Mouse (Mus musculus) hindbrain, embryonic 16.5 days (tissue): ENCODE data around the gene Taar7e. TPM values are rescaled to one million over a fixed set of nuclear protein-coding genes. Genes with fewer than 3 reads are reported as not detected.
"Not testable (repeated sequence)": the region's sequence is repeated elsewhere in the genome, so short reads cannot be mapped to it uniquely, and the experiment has no call there.

Source experiments
- ATAC-seq: fragments of 200-750 bp; cut with Nextera tagmentation; 2 replicates; pipeline ENCODE4 v1.8.0; 2017; ENCODE audit warnings: moderate TSS enrichment, moderate library complexity
- H3K27ac ChIP-seq: fragments of 300-500 bp; sonication (generic); 2 replicates; pipeline ENCODE4 v1.5.1; 2014; ENCODE audit warnings: low read depth, mild to moderate bottlenecking, control low read depth, low read length, moderate library complexity
- H3K27me3 ChIP-seq: fragments of 300-500 bp; sonication (generic); replicated peaks from 2 replicates; pipeline ENCODE4 v1.6.1; 2014; ENCODE audit warnings: low read length; ENCODE audit not compliant: control insufficient read depth, insufficient read depth
- H3K36me3 ChIP-seq: fragments of 300-500 bp; sonication (generic); 2 replicates; pipeline ENCODE4 v1.6.1; 2014; ENCODE audit warnings: mild to moderate bottlenecking, low read length, moderate library complexity, mixed read lengths; ENCODE audit not compliant: control insufficient read depth, insufficient read depth
- H3K4me1 ChIP-seq: fragments of 300-500 bp; sonication (generic); 2 replicates; pipeline ENCODE4 v1.6.1; 2014; ENCODE audit warnings: low read depth, low read length; ENCODE audit not compliant: control insufficient read depth, insufficient read depth
- H3K4me2 ChIP-seq: fragments of 300-500 bp; sonication (generic); 2 replicates; pipeline ENCODE4 v1.6.1; 2014; ENCODE audit warnings: mild to moderate bottlenecking, low read length, control low read depth, moderate library complexity
- H3K4me3 ChIP-seq: fragments of 300-500 bp; sonication (generic); 2 replicates; pipeline ENCODE4 v1.5.1; 2014; ENCODE audit warnings: mild to moderate bottlenecking, low read length, control low read depth, moderate library complexity
- H3K9ac ChIP-seq: fragments of 300-500 bp; sonication (generic); 2 replicates; pipeline ENCODE4 v1.6.1; 2014; ENCODE audit warnings: low read depth, mild to moderate bottlenecking, control low read depth, low read length, moderate library complexity
- H3K9me3 ChIP-seq: fragments of 300-500 bp; sonication (generic); 2 replicates; pipeline ENCODE4 v1.6.1; 2014; ENCODE audit warnings: mild to moderate bottlenecking, low read length, moderate library complexity; ENCODE audit not compliant: control insufficient read depth
- WGBS: fragments of 180-500 bp; shearing (Covaris S2); extraction: QIAGEN DNeasy Blood & Tissue Kit; methylation state at CpG from one replicate; pipeline ENCODE4 v1.1.7; 2014; 5-methylcytosine and 5-hydroxymethylcytosine counted together
- polyA plus RNA-seq: library from polyadenylated mRNA; unstranded; fragments of >200 nt; fragmentation: Nextera tagmentation; extraction: Ambion mirVana; gene quantifications from 2 replicates; pipeline ENCODE4 v1.2.1, GENCODE M21; 2015

Taar7e gene
- polyA plus RNA-seq, 1 experiment from 2014 or later, result not detected

DNA sequence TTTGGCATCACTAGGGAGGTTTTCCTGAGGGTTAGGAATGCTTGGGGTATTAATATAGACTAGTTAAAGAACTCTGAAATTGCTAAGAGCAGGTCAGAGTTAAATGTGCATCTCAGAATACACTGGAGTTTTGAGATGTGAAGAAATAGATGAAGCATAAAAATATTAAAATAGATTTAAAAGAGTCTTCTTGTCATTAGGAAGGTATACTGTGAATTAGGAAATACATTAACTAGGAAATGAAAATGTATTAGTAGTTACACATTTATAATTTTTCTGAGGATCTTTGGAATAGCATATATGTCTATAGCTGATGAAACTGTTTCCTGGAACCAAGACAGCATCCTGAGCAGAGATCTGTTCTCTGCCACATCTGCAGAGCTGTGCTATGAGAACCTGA lies 11.8 kb downstream of the Taar7e start, which contains the start of gene Taar7f:
Gene Taar7f, plus strand, starts transcription at position 301 of the 400 bp plus-strand sequence.
- no peaks in the 10 kb centered on the region for H3K36me3 ChIP-seq
- no peak within 1 kb of the TSS for H3K4me2 ChIP-seq
- H3K27ac ChIP-seq, result no peak within 1 kb of the TSS
- H3K9ac ChIP-seq, result no peak within 1 kb of the TSS
- H3K4me3 ChIP-seq, result no peak within 1 kb of the TSS
- H3K4me1 ChIP-seq, result no peaks in the 10 kb centered on the region
- H3K9me3 ChIP-seq, result no peaks in the 10 kb centered on the region
- no peak for ATAC-seq
- H3K27me3 ChIP-seq, result no peaks in the 10 kb centered on the region

DNA sequence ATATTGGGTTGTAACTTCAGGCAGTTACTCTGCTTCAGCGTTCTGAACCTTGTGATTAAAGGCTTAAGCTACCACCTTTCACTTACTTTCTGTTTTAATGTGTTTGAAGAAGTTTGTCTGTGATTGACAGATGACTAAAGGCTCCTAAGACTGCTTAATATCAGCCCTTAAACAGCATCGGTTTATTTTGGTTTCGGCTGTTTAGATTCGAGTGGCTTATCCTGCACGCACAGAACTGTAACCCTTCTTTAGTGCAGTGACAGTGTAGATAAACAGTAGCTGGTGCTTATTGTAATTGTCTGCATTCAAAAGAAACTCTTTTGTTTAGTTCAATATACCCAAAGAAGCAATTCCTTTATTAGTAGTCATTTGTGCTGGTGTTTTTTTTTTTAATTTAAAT lies 14.6 kb downstream of the Taar7e start:
- no peak overlapping the region for H3K27ac ChIP-seq
- H3K9me3 ChIP-seq, result no peaks in the 10 kb centered on the region
- no peak for ATAC-seq
- H3K36me3 ChIP-seq, result no peaks in the 10 kb centered on the region
- WGBS, result 83% methylated on average over 5 of the region's 5 CpGs
- no peak overlapping the region for H3K9ac ChIP-seq
- no peak overlapping the region for H3K4me3 ChIP-seq
- no peak overlapping the region for H3K4me2 ChIP-seq
- H3K4me1 ChIP-seq, result no peaks in the 10 kb centered on the region
- H3K27me3 ChIP-seq, result no peaks in the 10 kb centered on the region

DNA sequence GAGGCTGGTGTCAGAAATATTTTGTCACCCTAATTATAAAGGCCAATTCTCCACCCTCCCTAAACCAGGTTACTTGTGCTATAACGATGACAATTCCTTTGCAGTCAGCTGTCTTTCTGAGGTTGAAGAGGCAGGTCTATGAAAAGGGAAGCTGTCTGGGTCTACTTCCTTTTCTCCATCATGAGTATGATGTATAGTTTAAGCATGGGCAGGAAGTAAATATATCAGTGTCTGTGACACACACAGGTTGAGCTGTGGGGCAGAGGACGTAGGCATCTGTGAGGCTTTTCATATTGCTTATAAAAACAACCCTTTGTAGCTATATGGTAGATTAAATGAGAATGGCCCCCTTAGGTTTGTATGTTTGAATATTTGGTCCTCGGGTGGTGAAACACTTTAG lies 21.6 kb downstream of the Taar7e start:
- no peak overlapping the region for H3K4me2 ChIP-seq
- no peaks in the 10 kb centered on the region for H3K9me3 ChIP-seq
- ATAC-seq, result no peak
- 87% methylated on average over 3 of the region's 3 CpGs for WGBS
- no peaks in the 10 kb centered on the region for H3K36me3 ChIP-seq
- no peaks in the 10 kb centered on the region for H3K27me3 ChIP-seq
- no peak overlapping the region for H3K9ac ChIP-seq
- H3K27ac ChIP-seq, result no peak overlapping the region
- no peaks in the 10 kb centered on the region for H3K4me1 ChIP-seq
- no peak overlapping the region for H3K4me3 ChIP-seq

DNA sequence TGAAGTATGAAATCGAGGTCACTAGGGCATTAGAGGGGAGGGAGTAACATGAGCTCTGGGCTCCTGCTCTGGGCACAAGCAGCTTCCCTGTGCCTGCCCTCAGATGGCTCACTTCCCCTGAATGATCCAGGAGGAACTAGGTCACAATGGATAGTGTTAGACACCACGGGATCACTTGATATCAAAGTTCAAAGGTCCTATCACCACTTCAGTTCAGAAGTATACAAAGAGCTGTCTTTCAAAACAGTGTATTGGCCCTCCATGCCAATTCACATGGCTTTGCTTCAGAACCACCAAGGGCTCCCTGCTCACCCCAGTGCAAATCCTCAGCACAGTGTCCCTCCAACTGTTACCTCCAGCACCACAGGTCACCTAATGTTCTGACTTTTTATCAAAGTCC lies 37.3 kb downstream of the Taar7e start:
- H3K9ac ChIP-seq, H3K4me2 ChIP-seq, H3K4me1 ChIP-seq, H3K36me3 ChIP-seq, H3K27me3 ChIP-seq, H3K4me3 ChIP-seq, ATAC-seq, H3K27ac ChIP-seq, H3K9me3 ChIP-seq: not testable (repeated sequence)
- 47% methylated on average over 2 of the region's 2 CpGs for WGBS

DNA sequence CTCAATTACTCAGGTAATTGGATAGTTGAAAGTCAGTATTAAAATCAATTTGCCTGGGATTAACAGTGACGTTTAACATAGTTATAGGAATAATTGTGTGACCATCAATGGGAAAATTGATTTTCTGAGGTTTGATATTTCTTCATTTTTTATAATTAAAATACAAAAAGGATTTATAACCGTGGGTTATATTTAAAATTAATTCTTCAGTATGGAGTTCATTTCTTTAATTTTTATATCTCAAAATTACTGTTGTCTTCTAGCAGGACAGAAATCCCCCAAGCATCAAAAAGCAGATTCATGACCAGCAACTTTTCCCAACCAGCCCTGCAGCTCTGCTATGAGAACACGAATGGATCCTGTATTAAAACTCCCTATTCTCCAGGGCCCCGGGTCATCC lies 38.8 kb downstream of the Taar7e start, which contains the start of gene Taar8a:
Gene Taar8a, plus strand, starts transcription at position 301 of the 400 bp plus-strand sequence.
- H3K27ac ChIP-seq, H3K4me3 ChIP-seq, H3K9me3 ChIP-seq, H3K36me3 ChIP-seq, H3K27me3 ChIP-seq, H3K9ac ChIP-seq, H3K4me1 ChIP-seq, ATAC-seq, H3K4me2 ChIP-seq: not testable (repeated sequence)
- 88% methylated on average over 2 of the region's 4 CpGs for WGBS

DNA sequence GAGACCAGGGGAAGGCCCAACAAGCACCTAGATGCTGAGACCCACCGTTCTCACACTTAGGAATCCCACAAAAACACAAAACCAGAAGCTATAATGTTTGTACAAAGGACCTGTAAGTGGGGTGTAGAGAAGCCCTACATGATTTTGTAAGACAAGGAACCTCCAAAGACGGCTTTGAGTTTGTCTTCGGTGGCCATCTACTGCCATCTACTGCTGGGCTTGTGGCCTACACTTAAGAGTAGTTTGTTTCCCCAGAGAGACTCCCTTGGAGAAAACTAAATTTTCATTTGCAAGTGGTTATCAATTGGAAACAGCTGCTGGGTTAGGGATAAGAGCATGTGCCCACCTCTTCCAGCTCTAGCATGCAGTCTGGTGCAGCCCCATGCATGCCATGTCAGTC lies 42.8 kb downstream of the Taar7e start:
- Histone ChIP-seq H3K4me1 (no peaks in the 10 kb centered on the region), H3K9me3 (no peaks in the 10 kb centered on the region), H3K4me2 (no peak overlapping the region), H3K27me3 (no peaks in the 10 kb centered on the region), H3K9ac (no peak overlapping the region), H3K4me3 (no peak overlapping the region), H3K36me3 (no peaks in the 10 kb centered on the region), H3K27ac (no peak overlapping the region)
- no peak for ATAC-seq
- 40% methylated on average over 3 of the region's 3 CpGs for WGBS

DNA sequence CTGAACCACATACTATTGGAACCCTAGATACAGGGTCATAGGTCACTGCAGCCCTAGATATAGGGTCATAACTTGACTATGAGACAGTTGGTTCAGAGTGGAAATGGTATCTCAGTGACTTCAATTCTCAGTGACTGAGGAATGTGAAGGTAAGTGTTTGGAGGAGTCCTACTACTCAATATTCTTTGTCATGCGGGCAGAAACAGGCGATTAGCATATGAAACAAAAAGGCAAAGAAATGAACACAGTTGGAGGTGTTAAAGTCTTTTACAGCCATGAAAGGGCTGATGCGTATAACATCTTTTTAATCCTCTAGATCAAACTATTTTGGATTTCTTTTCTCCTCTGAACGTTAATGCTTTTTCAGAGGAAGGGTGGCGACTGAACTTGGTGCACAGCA lies 48.5 kb downstream of the Taar7e start:
- H3K9me3 ChIP-seq, result no peaks in the 10 kb centered on the region
- no peaks in the 10 kb centered on the region for H3K4me1 ChIP-seq
- WGBS, result 45% methylated on average over 5 of the region's 5 CpGs
- ATAC-seq, result no peak
- no peak overlapping the region for H3K9ac ChIP-seq
- H3K4me3 ChIP-seq, result no peak overlapping the region
- H3K36me3 ChIP-seq, result no peaks in the 10 kb centered on the region
- no peak overlapping the region for H3K27ac ChIP-seq
- H3K4me2 ChIP-seq, result no peak overlapping the region
- no peaks in the 10 kb centered on the region for H3K27me3 ChIP-seq

DNA sequence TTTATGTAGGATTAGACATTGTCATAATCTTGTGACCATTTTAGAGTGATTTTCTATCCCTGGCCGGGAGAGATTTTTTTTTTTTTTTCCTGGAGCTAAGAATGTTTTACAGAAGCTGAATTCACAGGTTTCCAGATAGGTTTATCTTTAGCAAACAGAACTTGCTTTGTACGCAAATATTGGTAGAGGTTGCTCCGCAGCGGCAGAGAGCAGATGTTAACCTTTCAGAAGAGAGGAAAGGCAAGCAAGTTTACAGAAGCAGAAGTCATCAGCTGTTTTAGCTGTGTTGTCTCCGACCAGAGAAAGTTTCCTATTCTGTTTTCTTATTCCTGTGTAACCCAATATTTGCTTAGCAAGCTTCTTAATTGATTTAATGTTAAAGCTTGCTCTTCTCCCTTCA lies 49.1 kb downstream of the Taar7e start:
- Histone ChIP-seq H3K4me3 (no peak overlapping the region), H3K27ac (no peak overlapping the region), H3K9ac (no peak overlapping the region), H3K36me3 (no peaks in the 10 kb centered on the region), H3K9me3 (no peaks in the 10 kb centered on the region), H3K4me1 (no peaks in the 10 kb centered on the region), H3K4me2 (no peak overlapping the region), H3K27me3 (no peaks in the 10 kb centered on the region)
- 89% methylated on average over 5 of the region's 5 CpGs for WGBS
- no peak for ATAC-seq

DNA sequence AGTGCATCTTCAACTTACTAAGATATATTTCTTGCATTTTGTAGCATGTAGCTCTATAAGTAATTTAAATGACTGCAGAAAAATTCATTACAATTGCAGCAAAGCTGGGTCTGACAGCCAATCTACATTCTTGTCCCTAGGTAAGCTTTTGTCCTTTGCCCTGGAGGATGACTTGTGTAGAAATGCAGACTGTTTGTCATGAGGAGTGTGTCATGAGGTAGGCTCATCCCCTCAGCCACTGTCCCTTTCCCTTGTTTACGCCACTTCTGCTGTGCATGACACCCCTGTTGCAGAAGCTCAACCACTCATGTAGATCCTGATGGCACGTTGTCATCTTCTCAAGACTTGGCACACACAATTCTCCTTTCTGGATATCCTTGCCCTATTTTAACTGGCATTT lies 49.8 kb downstream of the Taar7e start:
- H3K27me3 ChIP-seq, result no peaks in the 10 kb centered on the region
- no peak for ATAC-seq
- H3K4me2 ChIP-seq, result no peak overlapping the region
- no peaks in the 10 kb centered on the region for H3K4me1 ChIP-seq
- H3K9me3 ChIP-seq, result no peaks in the 10 kb centered on the region
- no peak overlapping the region for H3K4me3 ChIP-seq
- H3K36me3 ChIP-seq, result no peaks in the 10 kb centered on the region
- no peak overlapping the region for H3K9ac ChIP-seq
- H3K27ac ChIP-seq, result no peak overlapping the region
- WGBS, result 91% methylated on average over 2 of the region's 2 CpGs
